Mouse (Mus musculus) heart, embryonic 13.5 days (tissue): Measurements from ENCODE around the gene Slc22a12. TPM values are rescaled to one million over a fixed set of nuclear protein-coding genes. Genes with fewer than 3 reads are reported as not detected.

Experiments
- ATAC-seq: fragments of 200-750 bp; cut with Nextera tagmentation; 2 replicates; pipeline ENCODE4 v1.8.0; 2017; ENCODE audit warnings: moderate TSS enrichment; ENCODE audit not compliant: insufficient number of reproducible peaks, low FRiP score, low TSS enrichment; ENCODE audit errors: extremely low read depth
- H3K27ac ChIP-seq: fragments of 300-500 bp; sonication (generic); replicated peaks from 2 replicates; pipeline ENCODE4 v1.5.1; 2015; ENCODE audit warnings: moderate library complexity, mild to moderate bottlenecking, inconsistent platforms
- H3K27me3 ChIP-seq: fragments of 300-500 bp; sonication (generic); replicated peaks from 2 replicates; pipeline ENCODE4 v1.6.1; 2015; ENCODE audit warnings: mild to moderate bottlenecking, inconsistent platforms
- H3K36me3 ChIP-seq: fragments of 300-500 bp; sonication (generic); 2 replicates; pipeline ENCODE4 v1.6.1; 2015; ENCODE audit warnings: mild to moderate bottlenecking, inconsistent platforms
- H3K4me1 ChIP-seq: fragments of 300-500 bp; sonication (generic); 2 replicates; pipeline ENCODE4 v1.6.1; 2015; ENCODE audit warnings: inconsistent platforms
- H3K4me2 ChIP-seq: fragments of 300-500 bp; sonication (generic); 2 replicates; pipeline ENCODE4 v1.6.1; 2015; ENCODE audit warnings: inconsistent platforms, mild to moderate bottlenecking, moderate library complexity
- H3K4me3 ChIP-seq: fragments of 300-500 bp; sonication (generic); 2 replicates; pipeline ENCODE4 v1.5.1; 2015; ENCODE audit warnings: moderate library complexity, mild to moderate bottlenecking, inconsistent platforms
- H3K9ac ChIP-seq: fragments of 300-500 bp; sonication (generic); 2 replicates; pipeline ENCODE4 v1.6.1; 2015; ENCODE audit warnings: inconsistent platforms, mild to moderate bottlenecking, moderate library complexity
- H3K9me3 ChIP-seq: fragments of 300-500 bp; sonication (generic); 2 replicates; pipeline ENCODE4 v1.6.1; 2016; ENCODE audit warnings: inconsistent platforms
- WGBS: fragments of 180-500 bp; shearing (Covaris S2); methylation state at CpG from one replicate; pipeline ENCODE4 v1.1.7; 2015; ENCODE audit warnings: mixed read lengths; 5-methylcytosine and 5-hydroxymethylcytosine counted together
- polyA plus RNA-seq: library from polyadenylated mRNA; unstranded; fragments of >200 nt; fragmentation: Nextera tagmentation; extraction: Ambion mirVana; gene quantifications from 2 replicates; pipeline ENCODE4 v1.2.1, GENCODE M21; 2015

Gene Slc22a12
- polyA plus RNA-seq, 1 experiment from 2014 or later = not detected

DNA sequence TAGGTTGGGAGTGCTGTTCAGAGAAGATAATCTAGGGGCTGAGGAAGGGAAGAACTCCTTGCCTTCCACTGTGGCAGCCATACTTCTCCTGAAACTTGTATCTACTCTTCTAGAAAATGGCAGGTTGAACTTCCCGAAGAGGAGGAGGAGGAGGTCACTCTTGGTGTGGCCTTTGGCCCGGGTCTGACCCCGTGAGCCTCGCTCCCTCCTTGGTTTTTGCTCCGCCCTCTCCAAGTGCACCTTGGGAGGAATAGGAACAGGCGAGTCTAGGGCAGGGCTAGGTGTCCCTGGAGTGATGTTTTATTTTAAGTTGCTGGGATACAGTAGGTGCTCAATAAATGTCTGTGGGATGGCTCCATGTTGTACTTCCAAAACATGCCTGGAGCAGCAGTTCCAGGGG is 27.9 kb downstream of the Slc22a12 start:
- 66% methylated on average over 6 of the region's 6 CpGs for WGBS
- Histone ChIP-seq H3K4me2 (no peak overlapping the region), H3K4me3 (no peak overlapping the region), H3K27me3 (peaks cover 62% of the 10 kb centered on the region), H3K27ac (no peak overlapping the region), H3K9ac (no peak overlapping the region), H3K36me3 (no peaks in the 10 kb centered on the region), H3K9me3 (no peaks in the 10 kb centered on the region), H3K4me1 (peaks cover 12% of the 10 kb centered on the region; the same call in 1 of the 2 replicates)
- no peak for ATAC-seq

- Histone ChIP-seq H3K4me2 (peak overlapping the region; percentile 15; the same call in 1 of the 2 replicates), H3K27ac (no peak overlapping the region), H3K36me3 (no peaks in the 10 kb centered on the region), H3K4me1 (peaks cover 12% of the 10 kb centered on the region; the same call in 1 of the 2 replicates), H3K4me3 (no peak overlapping the region), H3K9me3 (no peaks in the 10 kb centered on the region), H3K27me3 (peaks cover 71% of the 10 kb centered on the region), H3K9ac (no peak overlapping the region)
- WGBS = 5% methylated on average over 15 of the region's 15 CpGs
- ATAC-seq = no peak
Observed at GRCm38 (mm10) chr19:6513389-6514139, 29.3 kb downstream of the Slc22a12 start.

DNA sequence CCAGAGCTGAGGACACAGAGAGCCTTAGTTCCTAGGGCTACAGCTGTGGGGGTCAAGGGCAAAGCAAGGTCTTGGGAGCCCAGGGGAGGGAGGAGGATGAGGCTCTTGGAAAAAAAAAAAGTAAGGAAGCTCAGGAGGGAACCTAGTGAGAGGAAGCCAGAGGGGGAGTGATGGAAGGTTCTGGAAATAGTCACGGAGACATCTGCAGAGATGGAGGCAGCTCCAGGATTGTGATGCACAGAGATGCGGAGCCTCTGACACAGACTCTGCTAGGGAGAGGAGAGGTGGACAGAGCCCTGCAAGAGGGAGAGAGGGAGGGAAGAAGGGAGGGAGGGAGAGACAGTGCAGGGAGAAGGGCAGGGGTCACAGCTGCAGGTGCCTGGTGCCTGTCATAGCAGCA is 32.3 kb downstream of the Slc22a12 start:
- no peak overlapping the region for H3K4me2 ChIP-seq
- no peaks in the 10 kb centered on the region for H3K36me3 ChIP-seq
- peaks cover 12% of the 10 kb centered on the region; the same call in 1 of the 2 replicates for H3K4me1 ChIP-seq
- ATAC-seq = no peak
- H3K9ac ChIP-seq = no peak overlapping the region
- no peak overlapping the region for H3K4me3 ChIP-seq
- no peaks in the 10 kb centered on the region for H3K9me3 ChIP-seq
- peaks cover 95% of the 10 kb centered on the region for H3K27me3 ChIP-seq
- no peak overlapping the region for H3K27ac ChIP-seq
- 66% methylated on average over 2 of the region's 2 CpGs for WGBS

- Histone ChIP-seq H3K9me3 (no peaks in the 10 kb centered on the region), H3K4me1 (peaks cover 13% of the 10 kb centered on the region; the same call in 1 of the 2 replicates), H3K9ac (no peak overlapping the region), H3K4me2 (no peak overlapping the region), H3K36me3 (no peaks in the 10 kb centered on the region), H3K4me3 (no peak overlapping the region), H3K27ac (no peak overlapping the region), H3K27me3 (peaks cover 96% of the 10 kb centered on the region)
- no peak for ATAC-seq
- WGBS = 61% methylated on average over 10 of the region's 10 CpGs
Observed at GRCm38 (mm10) chr19:6509881-6510280, 33.0 kb downstream of the Slc22a12 start.

GRCm38 (mm10) chr19:6507393-6507792 is 35.4 kb downstream of the Slc22a12 start:
- no peak overlapping the region for H3K27ac ChIP-seq
- no peaks in the 10 kb centered on the region for H3K9me3 ChIP-seq
- H3K9ac ChIP-seq = no peak overlapping the region
- no peak for ATAC-seq
- H3K27me3 ChIP-seq = peaks cover 96% of the 10 kb centered on the region
- no peak overlapping the region for H3K4me3 ChIP-seq
- WGBS = 22% methylated on average over 10 of the region's 10 CpGs
- peaks cover 12% of the 10 kb centered on the region for H3K4me1 ChIP-seq
- H3K36me3 ChIP-seq = no peaks in the 10 kb centered on the region
- no peak overlapping the region for H3K4me2 ChIP-seq

- H3K27ac ChIP-seq = no peak overlapping the region
- no peak overlapping the region for H3K9ac ChIP-seq
- ATAC-seq = no peak
- no peak overlapping the region for H3K4me3 ChIP-seq
- peaks cover 17% of the 10 kb centered on the region for H3K4me1 ChIP-seq
- no peaks in the 10 kb centered on the region for H3K9me3 ChIP-seq
- no peaks in the 10 kb centered on the region for H3K36me3 ChIP-seq
- H3K4me2 ChIP-seq = no peak overlapping the region
- WGBS = 80% methylated on average over 12 of the region's 12 CpGs
- H3K27me3 ChIP-seq = peaks cover 96% of the 10 kb centered on the region
Observed at GRCm38 (mm10) chr19:6504656-6505045, 38.2 kb downstream of the Slc22a12 start.

DNA sequence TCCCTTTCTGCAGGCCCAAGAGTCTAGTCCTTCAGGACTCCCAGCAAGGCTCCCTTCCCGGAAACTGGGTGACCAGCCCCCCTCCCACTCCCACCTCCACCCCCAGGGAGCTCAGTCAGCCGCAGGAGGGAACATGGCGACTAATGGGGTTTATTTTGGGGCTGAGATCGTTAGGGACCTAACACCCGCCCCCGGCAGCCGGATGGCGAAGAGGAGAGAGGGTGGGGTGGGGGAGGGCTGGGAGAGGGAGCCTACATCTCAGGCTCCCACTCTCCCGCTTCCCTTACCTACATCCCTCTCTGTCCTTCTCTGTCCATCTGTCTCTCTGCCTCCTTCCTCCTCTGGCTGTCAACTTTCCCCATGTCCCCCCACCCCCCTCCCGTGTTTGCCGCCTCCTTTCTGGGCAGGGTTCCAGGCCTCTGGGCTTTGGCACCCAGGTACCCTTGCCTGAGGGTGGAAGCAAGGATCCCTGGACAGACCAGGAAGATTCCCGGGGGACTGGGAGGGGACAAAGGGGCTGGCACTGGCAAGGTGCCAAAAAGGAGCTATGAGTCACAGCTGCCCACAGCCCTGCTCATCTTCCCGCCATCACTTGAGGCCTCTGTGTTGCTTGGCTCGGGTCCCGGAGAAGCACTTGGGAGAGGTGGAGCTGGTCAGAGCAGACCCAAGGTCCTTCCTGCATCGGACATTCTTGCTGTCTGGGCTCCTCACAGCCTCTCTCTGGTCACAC is 38.7 kb downstream of the Slc22a12 start:
- no peak overlapping the region for H3K4me2 ChIP-seq
- H3K27me3 ChIP-seq = peaks cover 96% of the 10 kb centered on the region
- H3K36me3 ChIP-seq = no peaks in the 10 kb centered on the region
- WGBS = 28% methylated on average over 15 of the region's 16 CpGs
- no peak overlapping the region for H3K9ac ChIP-seq
- peaks cover 17% of the 10 kb centered on the region for H3K4me1 ChIP-seq
- no peak overlapping the region for H3K27ac ChIP-seq
- no peak overlapping the region for H3K4me3 ChIP-seq
- H3K9me3 ChIP-seq = no peaks in the 10 kb centered on the region
- no peak for ATAC-seq

DNA sequence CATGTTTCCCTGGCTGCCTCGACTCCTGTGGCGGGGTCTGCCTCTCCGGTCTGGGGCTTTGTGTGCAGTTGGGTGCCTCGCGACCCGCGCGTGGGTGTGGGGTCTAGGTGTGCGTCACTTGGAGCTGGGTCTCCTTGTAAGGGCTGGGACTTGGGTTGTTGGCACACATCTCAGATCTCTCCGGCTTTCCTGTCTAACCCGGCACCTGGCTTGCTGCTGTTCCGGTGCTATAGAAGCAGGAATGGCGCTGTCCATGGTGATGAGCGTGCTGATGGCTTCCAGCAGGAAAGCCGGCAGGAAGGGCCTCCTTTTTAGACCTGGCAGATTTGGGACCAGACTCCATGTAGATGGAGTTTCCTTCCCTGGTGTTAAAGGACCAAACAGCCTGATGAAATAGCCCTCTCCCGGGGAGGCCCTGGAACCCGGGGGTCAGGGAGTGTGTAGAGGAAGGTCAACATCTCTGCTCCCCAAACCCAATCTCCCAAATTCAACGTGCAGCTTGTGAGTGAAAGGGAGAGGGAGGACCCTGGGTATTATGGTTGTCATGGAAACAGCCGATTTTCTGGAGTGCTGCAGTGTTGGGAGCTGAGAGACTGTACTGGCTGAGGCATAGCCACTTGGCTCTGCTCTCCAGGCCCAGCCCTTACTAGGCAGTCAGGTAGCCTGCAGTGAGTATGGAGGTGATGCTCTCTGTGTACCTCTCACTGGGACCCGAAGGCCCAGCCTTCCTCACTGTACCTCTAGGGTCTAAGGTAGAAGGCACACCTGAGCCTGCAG is 40.1 kb downstream of the Slc22a12 start:
- Histone ChIP-seq H3K4me2 (peak overlapping the region; percentile 74), H3K4me1 (peaks cover 24% of the 10 kb centered on the region), H3K27me3 (peaks cover 100% of the 10 kb centered on the region), H3K9ac (no peak overlapping the region), H3K27ac (no peak overlapping the region), H3K36me3 (no peaks in the 10 kb centered on the region), H3K4me3 (peak overlapping the region; percentile 42), H3K9me3 (no peaks in the 10 kb centered on the region)
- WGBS = 5% methylated on average over 20 of the region's 20 CpGs
- ATAC-seq = no peak

DNA sequence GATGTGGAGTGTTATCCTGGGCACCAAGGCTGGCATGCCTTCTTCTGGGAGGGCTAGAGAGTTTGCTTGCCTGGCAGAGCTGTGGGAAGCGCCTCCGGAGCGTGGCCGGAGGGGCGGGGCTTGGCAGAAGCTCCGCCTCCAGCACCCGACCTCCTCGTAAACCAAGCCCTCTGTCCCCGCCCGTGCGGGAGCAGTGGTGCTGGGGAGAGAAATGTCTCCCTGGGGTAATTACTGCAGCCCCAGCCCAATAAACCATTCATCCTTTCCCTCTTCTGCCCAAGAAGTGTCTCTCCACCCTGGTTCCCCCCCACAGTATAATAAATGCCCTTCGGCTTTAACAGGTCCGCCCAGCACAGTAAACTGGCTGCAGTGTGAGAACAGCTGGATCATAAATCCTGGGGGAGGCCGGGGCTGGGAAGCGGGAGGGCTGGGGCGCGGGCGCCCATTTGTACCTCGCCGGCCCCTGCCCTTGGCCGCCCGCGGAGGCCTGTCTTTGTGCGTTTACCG is 40.7 kb downstream of the Slc22a12 start:
- Histone ChIP-seq H3K27ac (no peak overlapping the region), H3K4me3 (peak overlapping the region; percentile 42), H3K4me1 (peaks cover 28% of the 10 kb centered on the region), H3K27me3 (peaks cover 100% of the 10 kb centered on the region), H3K9ac (no peak overlapping the region), H3K4me2 (peak overlapping the region; percentile 74), H3K9me3 (no peaks in the 10 kb centered on the region), H3K36me3 (no peaks in the 10 kb centered on the region)
- no peak for ATAC-seq
- WGBS = under 1% methylated on average over 25 of the region's 25 CpGs

DNA sequence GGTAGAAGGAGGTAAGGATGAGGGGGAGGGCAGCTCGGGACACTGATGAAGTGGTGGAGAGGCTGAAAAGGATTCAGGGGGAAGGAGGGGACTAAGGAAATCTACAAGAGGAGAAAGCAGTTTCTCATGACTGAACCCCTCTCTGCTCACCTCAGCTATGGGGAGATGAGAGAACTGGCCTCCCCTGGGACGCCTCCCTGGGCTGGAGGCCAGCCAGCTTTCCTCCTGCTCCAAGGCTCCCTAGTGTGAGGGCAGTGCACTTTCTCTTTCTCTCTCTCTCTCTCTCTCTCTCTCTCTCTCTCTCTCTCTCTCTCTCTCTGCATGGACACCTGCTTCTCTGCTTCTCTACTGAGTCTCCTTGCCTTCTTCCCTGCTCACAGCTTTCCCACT is 42.2 kb downstream of the Slc22a12 start:
- Histone ChIP-seq H3K4me2 (no peak overlapping the region), H3K36me3 (no peaks in the 10 kb centered on the region), H3K27me3 (peaks cover 100% of the 10 kb centered on the region), H3K27ac (no peak overlapping the region), H3K9ac (no peak overlapping the region), H3K4me3 (no peak overlapping the region), H3K9me3 (no peaks in the 10 kb centered on the region), H3K4me1 (peaks cover 28% of the 10 kb centered on the region)
- 23% methylated on average over 2 of the region's 2 CpGs for WGBS
- no peak for ATAC-seq
